ENCODE assay signal across 8 mouse cellular contexts in genomic region chr8:121117186-121117651, GRCm38 (mm10). TPM values are rescaled to one million over a fixed set of nuclear protein-coding genes. Genes with fewer than 3 reads are reported as not detected.
A peak's percentile ranks its signal among the peaks of the same experiment; 100 is the strongest.
DNase-seq lines count a peak whose midpoint lies in the region; ATAC-seq and TF ChIP-seq lines count a peak whose summit lies in the region.

No protein-coding gene starts in this region.

- peak overlapping the region; percentile 93 for H3K4me2 ChIP-seq in heart, embryonic 12.5 days
- H3K4me2 ChIP-seq in hindbrain, embryonic 12.5 days (replicated peaks), result peak overlapping the region; percentile 60
- H3K4me2 ChIP-seq in midbrain, embryonic 14.5 days (ENCODE audit: low read length), result peak overlapping the region; percentile 25; the same call in 1 of the 2 replicates

- H3K9ac ChIP-seq in heart, embryonic 12.5 days, result peak overlapping the region; percentile 92
- H3K9ac ChIP-seq in hindbrain, embryonic 12.5 days, result peak overlapping the region; percentile 67
- no peak overlapping the region for H3K9ac ChIP-seq in midbrain, embryonic 14.5 days (replicated peaks; ENCODE audit: low read length)

- no peak for DNase-seq in heart, postnatal 36 days
- DNase-seq in ZHBTc4 (ENCODE audit: low read depth, low spot score), result peak; percentile 63
- peak; percentile 59 for DNase-seq in midbrain, embryonic 14.5 days
- no peak for DNase-seq in thymus, adult 2 months
- no peak for DNase-seq in gastrocnemius, postnatal 36 days
- DNase-seq in frontal cortex, postnatal 36 days (ENCODE audit: low spot score in 2 of 2), result no peak

- no peaks in the 10 kb centered on the region for H3K9me3 ChIP-seq in heart, embryonic 12.5 days (replicated peaks)
- 0 out of 2 replicates have a peak, but pooled peaks cover 3% of the 10 kb centered on the region for H3K9me3 ChIP-seq in hindbrain, embryonic 12.5 days (replicated peaks)
- H3K9me3 ChIP-seq in midbrain, embryonic 14.5 days (ENCODE audit: control insufficient read depth, low read length), result no peaks in the 10 kb centered on the region

- peak overlapping the region; percentile 76 for H3K4me3 ChIP-seq in heart, embryonic 12.5 days
- peak overlapping the region; percentile 46 for H3K4me3 ChIP-seq in hindbrain, embryonic 12.5 days
- peak overlapping the region; percentile 28; the same call in 1 of the 2 replicates for H3K4me3 ChIP-seq in midbrain, embryonic 14.5 days (replicated peaks; ENCODE audit: low read depth, low read length)
- no peak overlapping the region for H3K4me3 ChIP-seq in thymus, adult 2 months (ENCODE audit: control insufficient read depth, insufficient read depth, low read length)

- 0 out of 2 replicates have a peak, but pooled peaks cover under 1% of the 10 kb centered on the region for H3K36me3 ChIP-seq in heart, embryonic 12.5 days
- no peaks in the 10 kb centered on the region for H3K36me3 ChIP-seq in hindbrain, embryonic 12.5 days
- H3K36me3 ChIP-seq in midbrain, embryonic 14.5 days (ENCODE audit: control insufficient read depth, insufficient read depth, low read length), result no peaks in the 10 kb centered on the region
- no peaks in the 10 kb centered on the region for H3K36me3 ChIP-seq in thymus, adult 2 months (ENCODE audit: control insufficient read depth, insufficient read depth, low read length)

- under 1% methylated on average over 62 of the region's 62 CpGs for WGBS in heart, embryonic 12.5 days
- WGBS in hindbrain, embryonic 12.5 days, result 1% methylated on average over 61 of the region's 62 CpGs
- WGBS in midbrain, embryonic 14.5 days, result under 1% methylated on average over 62 of the region's 62 CpGs
- WGBS in thymus, adult 2 months, result 8% methylated on average over 62 of the region's 62 CpGs

- intact Hi-C loops in heart, postnatal 36 days (cut with DNase I), result loop anchor here (2.0 to 5.0 kb wide), 2 partner anchors 54 to 475 kb away; partner anchors contain the start of gene Map1lc3b
- intact Hi-C loops in gastrocnemius, postnatal 36 days (cut with DNase I), result loop anchor here (5.0 kb wide), 1 partner anchor 95 kb away; no protein-coding TSS in a partner anchor

- H3K4me1 ChIP-seq in heart, embryonic 12.5 days (replicated peaks), result peaks cover 25% of the 10 kb centered on the region
- peaks cover 13% of the 10 kb centered on the region for H3K4me1 ChIP-seq in hindbrain, embryonic 12.5 days
- peaks cover 3% of the 10 kb centered on the region; the same call in 1 of the 2 replicates for H3K4me1 ChIP-seq in midbrain, embryonic 14.5 days (ENCODE audit: control insufficient read depth, insufficient read depth, low read length)
- peaks cover 10% of the 10 kb centered on the region; the same call in 1 of the 2 replicates for H3K4me1 ChIP-seq in thymus, adult 2 months (replicated peaks; ENCODE audit: control insufficient read depth, insufficient read depth, low read length)

- no peak for TF ChIP-seq POLR2A in thymus, adult 2 months (IDR thresholded peaks at IDR 0.05; ENCODE audit: control insufficient read depth, extremely low read depth, insufficient read depth, low read length, poor library complexity)

- peak overlapping the region; percentile 97 for H3K27ac ChIP-seq in heart, embryonic 12.5 days (ENCODE audit: poor library complexity, severe bottlenecking)
- H3K27ac ChIP-seq in hindbrain, embryonic 12.5 days, result peak overlapping the region; percentile 84; the same call in 1 of the 2 replicates
- H3K27ac ChIP-seq in midbrain, embryonic 14.5 days (replicated peaks; ENCODE audit: low read depth, low read length), result no peak overlapping the region
- H3K27ac ChIP-seq in thymus, adult 2 months (ENCODE audit: control insufficient read depth, insufficient read depth, low read length), result no peak overlapping the region

- ATAC-seq in heart, embryonic 12.5 days (ENCODE audit: insufficient number of reproducible peaks, low FRiP score), result no peak
- ATAC-seq in hindbrain, embryonic 12.5 days (ENCODE audit: low FRiP score), result peak; percentile 24; the same call in 1 of the 2 replicates
- ATAC-seq in midbrain, embryonic 14.5 days (ENCODE audit: low FRiP score, low TSS enrichment), result no peak

- H3K27me3 ChIP-seq in heart, embryonic 12.5 days (replicated peaks), result peaks cover 70% of the 10 kb centered on the region
- H3K27me3 ChIP-seq in hindbrain, embryonic 12.5 days, result peaks cover 93% of the 10 kb centered on the region
- H3K27me3 ChIP-seq in midbrain, embryonic 14.5 days (ENCODE audit: control insufficient read depth, insufficient read depth, low read length), result peaks cover 88% of the 10 kb centered on the region
- peaks cover 44% of the 10 kb centered on the region for H3K27me3 ChIP-seq in thymus, adult 2 months (ENCODE audit: control insufficient read depth, insufficient read depth, low read length)

- no peak for TF ChIP-seq CTCF in thymus, adult 2 months (IDR thresholded peaks at IDR 0.05; ENCODE audit: borderline replicate concordance, control insufficient read depth, extremely low read depth, insufficient read depth, low read length, poor library complexity)

RNA-seq across cellular contexts. Expression of gene Foxc2, which starts 1.2 kb away (rescaled TPM):
- polyA plus RNA-seq in heart, embryonic 12.5 days (2016; fragmentation: Nextera tagmentation; extraction: Ambion mirVana), result 20.7 and 20.8 TPM in 2 replicates
- total RNA-seq in heart, postnatal 36 days (2021), result 1 to 10 TPM; 1.9 to 2.4 TPM
- polyA plus RNA-seq in hindbrain, embryonic 12.5 days (2016; fragmentation: Nextera tagmentation; extraction: Ambion mirVana), result 22.7 and 25.4 TPM in 2 replicates
- polyA plus RNA-seq in midbrain, embryonic 14.5 days (2014; fragmentation: Nextera tagmentation; extraction: Ambion mirVana), result 1.5 TPM in 1 of 2 replicates, not detected in the other
- 0.80 and 0.85 TPM in 2 replicates for polyA plus RNA-seq in thymus, adult 2 months (2012; rRNA removed)
- total RNA-seq in gastrocnemius, postnatal 36 days (2021), result under 1 TPM; 0.18 to 0.27 TPM

RNA-seq across cellular contexts. Expression of gene Mthfsd, which starts 9.0 kb away (rescaled TPM):
- polyA plus RNA-seq in heart, embryonic 12.5 days (2016; fragmentation: Nextera tagmentation; extraction: Ambion mirVana), result 45.2 and 45.8 TPM in 2 replicates
- total RNA-seq in heart, postnatal 36 days (2021), result 10 to 100 TPM; 11.0 to 12.2 TPM
- polyA plus RNA-seq in hindbrain, embryonic 12.5 days (2016; fragmentation: Nextera tagmentation; extraction: Ambion mirVana), result 60.0 and 69.3 TPM in 2 replicates
- 50.2 and 52.5 TPM in 2 replicates for polyA plus RNA-seq in midbrain, embryonic 14.5 days (2014; fragmentation: Nextera tagmentation; extraction: Ambion mirVana)
- polyA plus RNA-seq in thymus, adult 2 months (2012; rRNA removed), result 60.8 and 69.4 TPM in 2 replicates
- 10 to 100 TPM; 11.1 to 13.9 TPM for total RNA-seq in gastrocnemius, postnatal 36 days (2021)

RNA-seq across cellular contexts. Expression of gene Foxl1, which starts 10.5 kb away (rescaled TPM):
- polyA plus RNA-seq in heart, embryonic 12.5 days (2016; fragmentation: Nextera tagmentation; extraction: Ambion mirVana), result 0.78 and 1.2 TPM in 2 replicates
- under 1 TPM in 1 of 2 experiments, not detected in 1; 0.14 TPM for total RNA-seq in heart, postnatal 36 days (2021)
- polyA plus RNA-seq in hindbrain, embryonic 12.5 days (2016; fragmentation: Nextera tagmentation; extraction: Ambion mirVana), result 1.8 and 2.2 TPM in 2 replicates
- not detected in 2 replicates for polyA plus RNA-seq in midbrain, embryonic 14.5 days (2014; fragmentation: Nextera tagmentation; extraction: Ambion mirVana)
- 0.11 and 0.14 TPM in 2 replicates for polyA plus RNA-seq in thymus, adult 2 months (2012; rRNA removed)
- total RNA-seq in gastrocnemius, postnatal 36 days (2021), result not detected

RNA-seq across cellular contexts. Expression of gene Foxf1, which starts 33.0 kb away (rescaled TPM):
- polyA plus RNA-seq in heart, embryonic 12.5 days (2016; fragmentation: Nextera tagmentation; extraction: Ambion mirVana), result 0.68 and 3.7 TPM in 2 replicates
- total RNA-seq in heart, postnatal 36 days (2021), result under 1 TPM; 0.22 to 0.25 TPM
- polyA plus RNA-seq in hindbrain, embryonic 12.5 days (2016; fragmentation: Nextera tagmentation; extraction: Ambion mirVana), result 2.0 and 3.2 TPM in 2 replicates
- 0.12 and 0.97 TPM in 2 replicates for polyA plus RNA-seq in midbrain, embryonic 14.5 days (2014; fragmentation: Nextera tagmentation; extraction: Ambion mirVana)
- 0.94 and 1.3 TPM in 2 replicates for polyA plus RNA-seq in thymus, adult 2 months (2012; rRNA removed)
- total RNA-seq in gastrocnemius, postnatal 36 days (2021), result not detected

Comparison
In these comparisons a context has a peak if more than half of its experiments do, and no peak if none do; other contexts are left out.
1. H3K27ac ChIP-seq: peak in heart, embryonic 12.5 days (single experiment) and hindbrain, embryonic 12.5 days (single experiment); none in midbrain, embryonic 14.5 days (single experiment) and thymus, adult 2 months (single experiment).
2. H3K4me2 ChIP-seq: peak in every context shown above with its lines; median percentile 93 in heart, embryonic 12.5 days; 60 in hindbrain, embryonic 12.5 days; 25 in midbrain, embryonic 14.5 days.
3. DNase-seq: peak in ZHBTc4 (single experiment) and midbrain, embryonic 14.5 days (single experiment); none in heart, postnatal 36 days (0 of 2), thymus, adult 2 months (single experiment), gastrocnemius, postnatal 36 days (0 of 2) and frontal cortex, postnatal 36 days (0 of 2).